ENCODE assay signal across 8 mouse cellular contexts in genomic region chr13:111680679-111681078, GRCm38 (mm10). TPM values are rescaled to one million over a fixed set of nuclear protein-coding genes. Genes with fewer than 3 reads are reported as not detected.
DNase-seq lines count a peak whose midpoint lies in the region; ATAC-seq lines count a peak whose summit lies in the region.

Gene Mier3 (plus strand): TSS chr13:111680979.

- ATAC-seq in granulocyte monocyte progenitor cell, adult 5-6 weeks (replicated peaks; ENCODE audit: poor library complexity, severe bottlenecking): no peak
- no peak for ATAC-seq in monocyte, adult 5-6 weeks (replicated peaks; ENCODE audit: insufficient number of reproducible peaks, low FRiP score, low TSS enrichment, poor library complexity, severe bottlenecking)

- DNase-seq in gastrocnemius, postnatal 14 days: no peak
- no peak for DNase-seq in gastrocnemius, adult 8-10 months (ENCODE audit: low spot score in 2 of 2)
- DNase-seq in adrenal gland, adult 2 months: no peak
- DNase-seq in layer of hippocampus, postnatal 14 days (ENCODE audit: low spot score in 2 of 2): no peak
- DNase-seq in right cerebral cortex, postnatal 4 days: no peak
- DNase-seq in urinary bladder, postnatal 10 days (ENCODE audit: low spot score): no peak

- intact Hi-C loops in gastrocnemius, postnatal 14 days (cut with DNase I; ENCODE audit: low total_unique reads): no loop called here

RNA-seq across cellular contexts. Expression of gene Mier3, which starts in this region (rescaled TPM):
- total RNA-seq in gastrocnemius, postnatal 14 days (2021): 10 to 100 TPM; 10.2 to 12.9 TPM
- 10 to 100 TPM in 1 of 4 experiments, 1 to 10 TPM in 3; 6.9 to 10.2 (median 9.1) TPM for total RNA-seq in gastrocnemius, adult 8-10 months (2022)
- total RNA-seq in adrenal gland, adult 2 months (2021): 10 to 100 TPM; 31.0 to 50.1 TPM
- 2.7 and 3.7 TPM in 2 replicates for polyA plus RNA-seq in adrenal gland, adult 2 months (2012; rRNA removed)
- total RNA-seq in granulocyte monocyte progenitor cell, adult 5-6 weeks (2014; fragmentation: Nextera tagmentation): 30.9 and 33.6 TPM in 2 replicates
- 41.0 and 51.9 TPM in 2 replicates for total RNA-seq in granulocyte monocyte progenitor cell, adult 5-6 weeks (2017)
- total RNA-seq in layer of hippocampus, postnatal 14 days (2021): 10 to 100 TPM; 21.9 to 24.9 TPM
- total RNA-seq in monocyte, adult 5-6 weeks (2017): 27.2 to 49.4 TPM (median 41.8 TPM) in 3 replicates
